Mouse (Mus musculus) ES-E14 (cell line): ENCODE data around the gene Rdm1.

ENCODE experiments used
- HCFC1 ChIP-seq: IDR thresholded peaks from 2 replicates; pipeline ENCODE4 v1.6.1; 2012; ENCODE audit warnings: low read length, inconsistent platforms, borderline replicate concordance; ENCODE audit not compliant: insufficient read depth
- ZNF384 ChIP-seq: IDR thresholded peaks from 2 replicates; pipeline ENCODE4 v1.6.1; 2012; ENCODE audit warnings: low read depth, low read length, inconsistent platforms

- TF ChIP-seq HCFC1 (no peak), ZNF384 (no peak)
These were observed 12.8 kb downstream of the Rdm1 start for GRCm38 (mm10) chr11:101639761-101640160.
